Mouse (Mus musculus) CH12.LX (cell line): Measurements from ENCODE around the gene Ltn1. TPM values are rescaled to one million over a fixed set of nuclear protein-coding genes. Genes with fewer than 3 reads are reported as not detected.

ENCODE experiments used
- DNase-seq: peaks from one replicate; pipeline ENCODE4 v3.0.0-alpha.2; 2013; ENCODE audit errors: extremely low read depth
- H3K27ac ChIP-seq: 2 replicates; pipeline ENCODE4 v1.5.1; 2012; ENCODE audit warnings: low read depth, mild to moderate bottlenecking, control low read depth, moderate library complexity; ENCODE audit not compliant: insufficient read depth
- H3K27me3 ChIP-seq: replicated peaks from 2 replicates; pipeline ENCODE3; 2012; ENCODE audit warnings: inconsistent platforms
- H3K36me3 ChIP-seq, 2 experiments: replicated peaks in 1 of 2; 2 replicates each; pipeline versions ENCODE3 to v1.6.1; 2012; ENCODE audit warnings: inconsistent platforms in 1 of 2, low read length in 1 of 2, mild to moderate bottlenecking in 1 of 2, mixed read lengths in 1 of 2, moderate library complexity in 1 of 2; ENCODE audit not compliant: control insufficient read depth in 1 of 2, insufficient read depth in 1 of 2
- H3K4me1 ChIP-seq, 2 experiments: 2 replicates each; pipeline ENCODE4 v1.6.1; 2012; ENCODE audit warnings: inconsistent platforms in 1 of 2, moderate library complexity in 1 of 2; ENCODE audit not compliant: insufficient read depth in 2 of 2, control insufficient read depth in 1 of 2
- H3K4me2 ChIP-seq: 2 replicates; pipeline ENCODE4 v1.6.1; 2012; ENCODE audit warnings: low read depth, mild to moderate bottlenecking, control low read depth; ENCODE audit not compliant: poor library complexity, insufficient read depth, severe bottlenecking
- H3K4me3 ChIP-seq, 3 experiments: fragments of 150-350 bp in 1 of 3; sonication (generic) in 1 of 3; replicated peaks in 1 of 3; 2 replicates each; pipeline versions ENCODE3 to v1.5.1; 2011 to 2012; ENCODE audit warnings: low read depth in 2 of 3, low read length in 2 of 3, mild to moderate bottlenecking in 2 of 3, moderate library complexity in 2 of 3, control low read depth in 1 of 3, improper control_type of control experiment in 1 of 3, inconsistent platforms in 1 of 3, mixed read lengths in 1 of 3; ENCODE audit not compliant: poor library complexity in 1 of 3
- H3K79me2 ChIP-seq: replicated peaks from 2 replicates; pipeline ENCODE4 v1.6.1; 2012; ENCODE audit warnings: mild to moderate bottlenecking, moderate library complexity; ENCODE audit not compliant: control insufficient read depth, poor library complexity, insufficient read depth, severe bottlenecking; ENCODE audit errors: extremely low read depth
- H3K9ac ChIP-seq: 2 replicates; pipeline ENCODE4 v1.6.1; 2012; ENCODE audit warnings: low read depth, mild to moderate bottlenecking, control low read depth, moderate library complexity; ENCODE audit not compliant: insufficient read depth
- H3K9me3 ChIP-seq: replicated peaks from 2 replicates; pipeline ENCODE3; 2012; ENCODE audit warnings: low read length, inconsistent platforms, mixed read lengths
- CHD1 ChIP-seq: IDR thresholded peaks from 2 replicates; pipeline ENCODE4 v1.6.1; 2012; ENCODE audit warnings: low read depth, low read length, improper control_type of control experiment, inconsistent platforms
- CHD2 ChIP-seq: IDR thresholded peaks from 2 replicates; pipeline ENCODE4 v1.6.1; 2011; ENCODE audit warnings: low read length, improper control_type of control experiment
- E2F4 ChIP-seq: IDR thresholded peaks from 2 replicates; pipeline ENCODE4 v1.6.1; 2011; ENCODE audit warnings: low read depth, low read length, improper control_type of control experiment; ENCODE audit not compliant: insufficient replicate concordance
- ELF1 ChIP-seq: IDR thresholded peaks from 2 replicates; pipeline ENCODE4 v1.6.1; 2014; ENCODE audit warnings: low read depth, mild to moderate bottlenecking, inconsistent platforms, low read length, improper control_type of control experiment
- GABPA ChIP-seq: IDR thresholded peaks from 2 replicates; pipeline ENCODE4 v1.6.1; 2012; ENCODE audit warnings: low read depth, low read length, improper control_type of control experiment, inconsistent platforms; ENCODE audit not compliant: insufficient replicate concordance
- KAT2A ChIP-seq: IDR thresholded peaks from 2 replicates; pipeline ENCODE4 v1.6.1; 2012; ENCODE audit warnings: low read length, improper control_type of control experiment, inconsistent platforms; ENCODE audit not compliant: insufficient replicate concordance
- MAFK ChIP-seq: IDR thresholded peaks from 2 replicates; pipeline ENCODE4 v1.6.1; 2011; ENCODE audit warnings: low read length, improper control_type of control experiment; ENCODE audit not compliant: insufficient replicate concordance
- MAX ChIP-seq: IDR thresholded peaks from 2 replicates; pipeline ENCODE4 v1.6.1; 2011; ENCODE audit warnings: low read length, improper control_type of control experiment
- MAZ ChIP-seq: IDR thresholded peaks from 2 replicates; pipeline ENCODE4 v1.6.1; 2012; ENCODE audit warnings: low read depth, mild to moderate bottlenecking, inconsistent platforms, low read length, improper control_type of control experiment, moderate library complexity
- MEF2A ChIP-seq: IDR thresholded peaks from 2 replicates; pipeline ENCODE4 v1.6.1; 2014; ENCODE audit warnings: low read depth, mild to moderate bottlenecking, inconsistent platforms, low read length, improper control_type of control experiment, borderline replicate concordance
- MXI1 ChIP-seq: IDR thresholded peaks from 2 replicates; pipeline ENCODE4 v1.6.1; 2011; ENCODE audit warnings: mild to moderate bottlenecking, low read depth, low read length, improper control_type of control experiment
- MYC ChIP-seq: IDR thresholded peaks from 2 replicates; pipeline ENCODE4 v1.6.1; 2011; ENCODE audit warnings: low read depth, mild to moderate bottlenecking, improper control_type of control experiment, low read length
- NELFE ChIP-seq: IDR thresholded peaks from 2 replicates; pipeline ENCODE4 v1.6.1; 2011; ENCODE audit warnings: low read depth, low read length, improper control_type of control experiment
- NRF1 ChIP-seq: IDR thresholded peaks from 2 replicates; pipeline ENCODE4 v1.6.1; 2014; ENCODE audit warnings: low read depth, mild to moderate bottlenecking, inconsistent platforms, low read length, improper control_type of control experiment, moderate library complexity
- POLR2AphosphoS2 ChIP-seq: IDR thresholded peaks from 2 replicates; pipeline ENCODE4 v1.6.1; 2011; ENCODE audit warnings: low read depth, low read length, improper control_type of control experiment
- RCOR1 ChIP-seq: conservative IDR thresholded peaks from 2 replicates; pipeline ENCODE4 v1.6.1; 2012; ENCODE audit warnings: low read depth, mild to moderate bottlenecking, inconsistent platforms, low read length, improper control_type of control experiment
- TCF12 ChIP-seq: IDR thresholded peaks from 2 replicates; pipeline ENCODE4 v1.6.1; 2014; ENCODE audit warnings: low read depth, mild to moderate bottlenecking, inconsistent platforms, low read length, improper control_type of control experiment
- UBTF ChIP-seq: IDR thresholded peaks from 2 replicates; pipeline ENCODE4 v1.6.1; 2012; ENCODE audit warnings: low read depth, mild to moderate bottlenecking, inconsistent platforms, low read length, improper control_type of control experiment, moderate library complexity
- USF1 ChIP-seq: IDR thresholded peaks from 2 replicates; pipeline ENCODE4 v1.6.1; 2014; ENCODE audit warnings: low read depth, mild to moderate bottlenecking, inconsistent platforms, low read length, improper control_type of control experiment
- USF2 ChIP-seq: conservative IDR thresholded peaks from 2 replicates; pipeline ENCODE4 v1.6.1; 2011; ENCODE audit warnings: low read depth, low read length, improper control_type of control experiment
- ZC3H11A ChIP-seq: IDR thresholded peaks from 2 replicates; pipeline ENCODE4 v1.6.1; 2012; ENCODE audit warnings: low read depth, mild to moderate bottlenecking, inconsistent platforms, low read length, improper control_type of control experiment
- ZNF384 ChIP-seq: IDR thresholded peaks from 2 replicates; pipeline ENCODE4 v1.6.1; 2012; ENCODE audit warnings: low read depth, low read length, improper control_type of control experiment, inconsistent platforms
- dilution Hi-C: fragments of 300-500 bp; cut with MboI; formaldehyde crosslinking; loops from 2 replicates; pipeline ENCODE4 v1.14.3; 2020; ENCODE audit warnings: low sequenced_read_pairs; ENCODE audit not compliant: extremely low pct_unique_long_range_greater_than_20kb, extremely low pct_ligation_motif_present
- in situ Hi-C: fragments of 300-500 bp; cut with MboI; formaldehyde crosslinking; loops from 3 replicates; pipeline ENCODE4 v1.14.3; 2019; ENCODE audit warnings: low sequenced_read_pairs, low pct_ligation_motif_present, low pct_unique_long_range_greater_than_20kb, mixed read lengths
- polyA plus RNA-seq: library from polyadenylated mRNA; unstranded; fragments of >175 nt; gene quantifications from 2 replicates; pipeline ENCODE4 v1.2.1, GENCODE M21; 2012; ENCODE audit warnings: low read depth; ENCODE audit not compliant: insufficient read length
- total RNA-seq, 2 experiments: library from RNA; depleted of rRNA; stranded (reverse); fragments of 300-350 nt in 1 of 2; fragments of >200 nt in 1 of 2; gene quantifications; 2 replicates each; pipeline ENCODE4 v1.2.3; 2012 to 2014

Gene Ltn1
- total and polyA plus RNA-seq, 3 experiments: 21.5 to 34.6 (median 30.8) TPM

DNA sequence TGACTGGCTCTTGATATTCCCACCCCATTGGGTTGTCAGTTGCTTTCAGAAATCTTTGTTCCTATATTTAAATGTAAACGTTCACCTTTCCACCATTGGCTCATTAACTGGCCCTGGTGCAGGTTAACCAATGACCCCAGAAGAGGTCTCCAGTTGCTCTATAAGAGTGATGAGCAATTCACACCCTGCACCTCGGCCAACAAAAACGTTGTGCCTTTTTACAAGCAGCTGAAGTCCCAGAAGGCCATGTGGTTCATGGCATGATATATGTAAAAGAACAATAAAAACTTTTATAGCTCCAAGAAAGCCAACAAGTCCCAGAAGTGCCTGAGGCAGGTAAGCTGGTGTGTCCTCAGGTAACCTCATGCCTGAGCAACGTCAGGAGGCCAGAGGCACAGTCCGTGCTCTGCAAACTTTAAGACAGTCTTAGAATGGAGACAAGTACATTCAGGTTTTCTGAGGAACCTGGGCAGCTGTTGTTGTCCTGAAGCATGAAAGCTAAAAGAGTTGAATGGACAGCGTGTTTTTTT is 91.3 kb downstream of the Ltn1 start:
- Histone ChIP-seq H3K9me3 (no peaks in the 10 kb centered on the region), H3K27me3 (no peaks in the 10 kb centered on the region), H3K4me3 (no peak overlapping the region), H3K36me3 (no peaks in the 10 kb centered on the region), H3K79me2 (no peaks in the 10 kb centered on the region), H3K9ac (no peak overlapping the region), H3K4me1 (no peaks in the 10 kb centered on the region), H3K4me2 (no peak overlapping the region), H3K27ac (no peak overlapping the region)
- TF ChIP-seq POLR2AphosphoS2: no peak
- no peak for TF ChIP-seq USF2
- no peak for TF ChIP-seq RCOR1
- TF ChIP-seq GABPA: no peak
- TF ChIP-seq ZC3H11A: no peak
- no peak for TF ChIP-seq CHD1
- TF ChIP-seq NELFE: no peak
- no peak for TF ChIP-seq NRF1
- no peak for TF ChIP-seq E2F4
- TF ChIP-seq MYC: no peak
- TF ChIP-seq ELF1: no peak
- no peak for TF ChIP-seq USF1
- no peak for TF ChIP-seq MAZ
- no peak for TF ChIP-seq MAX
- no peak for TF ChIP-seq KAT2A
- TF ChIP-seq MEF2A: no peak
- TF ChIP-seq MXI1: no peak
- no peak for TF ChIP-seq UBTF
- TF ChIP-seq ZNF384: no peak
- DNase-seq: no peak
- dilution Hi-C loops (no loop called here), in situ Hi-C loops (no loop called here)

DNA sequence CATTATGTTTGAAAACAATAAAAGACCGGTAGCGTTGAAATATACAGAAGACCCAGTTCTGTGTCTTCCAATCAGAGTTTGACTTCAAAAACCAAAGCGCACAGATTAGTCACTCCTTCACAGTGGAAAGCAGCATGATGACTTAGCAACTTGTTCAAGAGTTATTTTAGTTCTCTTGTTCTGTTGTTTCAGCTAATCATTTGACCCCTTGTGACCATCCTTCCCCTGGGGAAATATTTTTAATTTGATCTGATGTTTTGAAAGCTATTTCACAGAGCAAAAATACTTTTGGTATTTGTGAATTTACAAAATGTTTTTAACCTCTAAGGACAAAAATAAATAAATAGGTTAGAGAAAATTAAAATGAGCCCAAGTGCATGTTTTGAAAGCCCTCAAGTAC is 97.7 kb downstream of the Ltn1 start:
- Histone ChIP-seq H3K27ac (no peak overlapping the region), H3K27me3 (no peaks in the 10 kb centered on the region), H3K4me3 (no peak overlapping the region), H3K9ac (no peak overlapping the region), H3K9me3 (no peaks in the 10 kb centered on the region), H3K36me3 (no peaks in the 10 kb centered on the region), H3K4me2 (no peak overlapping the region), H3K79me2 (no peaks in the 10 kb centered on the region), H3K4me1 (no peaks in the 10 kb centered on the region; a peak in 1 of 4 replicates)
- no peak for DNase-seq
- dilution Hi-C loops (no loop called here), in situ Hi-C loops (no loop called here)
- TF ChIP-seq KAT2A (no peak), USF2 (no peak), CHD2 (no peak), E2F4 (no peak), TCF12 (no peak), MAFK (0 out of 2 replicates have a peak, but pooled peaks have one; percentile 14)
